Mouse (Mus musculus) cerebellum, postnatal 4 days (tissue): ENCODE measurements around the gene Hlf.

Source experiments
- DNase-seq, 2 experiments: peaks; one replicate each; pipeline ENCODE4 v3.0.0; 2022; ENCODE audit warnings: low spot score in 2 of 2, mixed read lengths in 1 of 2

The Hlf gene

GRCm38 (mm10) chr11:90340836-90341235 lies 49.9 kb downstream of the Hlf start:
- no peak for DNase-seq

- DNase-seq: no peak
Observed at GRCm38 (mm10) chr11:90334816-90335215, 55.9 kb downstream of the Hlf start.

- no peak for DNase-seq
Observed at GRCm38 (mm10) chr11:90332737-90333136, 58.0 kb downstream of the Hlf start.

GRCm38 (mm10) chr11:90330202-90330694 lies 60.4 kb downstream of the Hlf start:
- DNase-seq: no peak

GRCm38 (mm10) chr11:90326836-90327235 lies 63.9 kb downstream of the Hlf start:
- no peak for DNase-seq

GRCm38 (mm10) chr11:90326146-90326545 lies 64.5 kb downstream of the Hlf start:
- DNase-seq: no peak

- DNase-seq: no peak
Observed at GRCm38 (mm10) chr11:90324597-90324996, 66.1 kb downstream of the Hlf start.

- no peak for DNase-seq
Observed at GRCm38 (mm10) chr11:90320922-90321321, 69.8 kb downstream of the Hlf start.

GRCm38 (mm10) chr11:90317482-90317881 lies 73.2 kb downstream of the Hlf start:
- peak in 1 of 2 experiments; percentile 49 for DNase-seq

- DNase-seq: no peak
Observed at GRCm38 (mm10) chr11:90314606-90315005, 76.1 kb downstream of the Hlf start.

GRCm38 (mm10) chr11:90306993-90307392 lies 83.7 kb downstream of the Hlf start:
- peak; percentile 26 to 56 for DNase-seq

- no peak for DNase-seq
Observed at GRCm38 (mm10) chr11:90306067-90306466, 84.6 kb downstream of the Hlf start.

- no peak for DNase-seq
Observed at GRCm38 (mm10) chr11:90294622-90295021, 96.1 kb downstream of the Hlf start.

- no peak for DNase-seq
Observed at GRCm38 (mm10) chr11:90292766-90293165, 97.9 kb downstream of the Hlf start.

- DNase-seq: no peak
Observed at GRCm38 (mm10) chr11:90291156-90291555, 99.5 kb downstream of the Hlf start.

GRCm38 (mm10) chr11:90286550-90287154 lies 104.0 kb downstream of the Hlf start:
- DNase-seq: no peak
